Mouse (Mus musculus): ENCODE results near the gene Atp2c2.

DNA sequence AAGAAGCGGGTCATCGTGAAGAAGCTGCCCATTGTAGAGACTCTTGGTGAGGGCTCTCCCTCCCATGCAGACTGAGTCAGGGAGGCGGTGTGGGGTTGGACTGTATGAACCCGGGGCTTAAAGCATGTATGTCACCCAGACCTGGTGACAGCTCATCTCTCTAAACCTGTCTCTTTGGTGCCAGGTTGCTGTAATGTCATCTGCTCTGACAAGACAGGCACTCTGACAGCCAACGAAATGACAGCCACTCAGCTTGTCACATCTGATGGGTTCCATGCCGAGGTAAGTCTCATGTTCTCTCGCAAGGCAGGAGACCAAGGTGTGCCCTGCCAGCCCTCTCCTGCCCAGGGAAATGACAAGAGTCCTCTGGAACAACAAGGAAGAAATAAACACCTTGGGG lies 42.6 kb downstream of the Atp2c2 start:
- TF ChIP-seq CEBPB (IDR thresholded peaks at IDR 0.05; ENCODE audit: low read depth) (no peak), CTCF (IDR thresholded peaks at IDR 0.05; ENCODE audit: control insufficient read depth, insufficient read depth, insufficient read length) (no peak)

Data from C2C12 (cell line).